Mouse (Mus musculus): ENCODE measurements around the gene Tmem201. TPM values are rescaled to one million over a fixed set of nuclear protein-coding genes. Genes with fewer than 3 reads are reported as not detected.

The Tmem201 gene
- polyA plus RNA-seq, 1 experiment, result 19.7 TPM

- Histone ChIP-seq H3K27me3 (ENCODE audit: control insufficient read depth, insufficient read depth, low read length) (no peaks in the 10 kb centered on the region), H3K27ac (ENCODE audit: insufficient read depth, low read depth, low read length) (no peak overlapping the region), H3K36me3 (ENCODE audit: control insufficient read depth, insufficient read depth, low read length) (no peaks in the 10 kb centered on the region), H3K4me1 (ENCODE audit: control insufficient read depth, insufficient read depth, insufficient read length, low read length) (peaks cover 6% of the 10 kb centered on the region), H3K4me3 (ENCODE audit: low read depth, low read length) (no peak overlapping the region)
- no peak for TF ChIP-seq CTCF (IDR thresholded peaks at IDR 0.05; ENCODE audit: extremely low read depth, insufficient read length, insufficient replicate concordance, low read depth, low read length)
- no peak for TF ChIP-seq POLR2A (IDR thresholded peaks at IDR 0.05; ENCODE audit: low read depth, low read length)
- 16% methylated on average over 7 of the region's 7 CpGs for WGBS
These were observed 32.5 kb downstream of the Tmem201 start for GRCm38 (mm10) chr4:149705298-149705697.

GRCm38 (mm10) chr4:149702210-149702979 lies 35.4 kb downstream of the Tmem201 start, which contains the start of gene Pik3cd:
Pik3cd (minus strand) TSS chr4:149702571.
- WGBS, result 67% methylated on average over 19 of the region's 19 CpGs
- Histone ChIP-seq H3K4me1 (ENCODE audit: control insufficient read depth, insufficient read depth, insufficient read length, low read length) (peaks cover 11% of the 10 kb centered on the region), H3K27ac (ENCODE audit: insufficient read depth, low read depth, low read length) (peak within 1 kb of the TSS; percentile 75), H3K27me3 (ENCODE audit: control insufficient read depth, insufficient read depth, low read length) (no peaks in the 10 kb centered on the region), H3K4me3 (ENCODE audit: low read depth, low read length) (peak within 1 kb of the TSS; percentile 49), H3K36me3 (ENCODE audit: control insufficient read depth, insufficient read depth, low read length) (no peaks in the 10 kb centered on the region)
- TF ChIP-seq POLR2A (IDR thresholded peaks at IDR 0.05; ENCODE audit: low read depth, low read length) (no peak), CTCF (IDR thresholded peaks at IDR 0.05; ENCODE audit: extremely low read depth, insufficient read length, insufficient replicate concordance, low read depth, low read length) (no peak)

GRCm38 (mm10) chr4:149701426-149702209 lies 36.2 kb downstream of the Tmem201 start:
- peak; percentile 64; the same call in 1 of the 2 replicates for TF ChIP-seq POLR2A (IDR thresholded peaks at IDR 0.05; ENCODE audit: low read depth, low read length)
- TF ChIP-seq CTCF (IDR thresholded peaks at IDR 0.05; ENCODE audit: extremely low read depth, insufficient read length, insufficient replicate concordance, low read depth, low read length), result no peak
- Histone ChIP-seq H3K27ac (ENCODE audit: insufficient read depth, low read depth, low read length) (peak overlapping the region; percentile 48), H3K36me3 (ENCODE audit: control insufficient read depth, insufficient read depth, low read length) (no peaks in the 10 kb centered on the region), H3K27me3 (ENCODE audit: control insufficient read depth, insufficient read depth, low read length) (no peaks in the 10 kb centered on the region), H3K4me3 (ENCODE audit: low read depth, low read length) (peak overlapping the region; percentile 49), H3K4me1 (ENCODE audit: control insufficient read depth, insufficient read depth, insufficient read length, low read length) (peaks cover 11% of the 10 kb centered on the region)
- WGBS, result 60% methylated on average over 18 of the region's 18 CpGs

GRCm38 (mm10) chr4:149699953-149700352 lies 37.9 kb downstream of the Tmem201 start:
- peak overlapping the region; percentile 49 for H3K4me3 ChIP-seq (ENCODE audit: low read depth, low read length)
- 82% methylated on average over 4 of the region's 4 CpGs for WGBS
- H3K27me3 ChIP-seq (ENCODE audit: control insufficient read depth, insufficient read depth, low read length), result no peaks in the 10 kb centered on the region
- peak overlapping the region; percentile 21; the same call in 1 of the 2 replicates for H3K27ac ChIP-seq (ENCODE audit: insufficient read depth, low read depth, low read length)
- H3K4me1 ChIP-seq (ENCODE audit: control insufficient read depth, insufficient read depth, insufficient read length, low read length), result peaks cover 7% of the 10 kb centered on the region
- no peaks in the 10 kb centered on the region for H3K36me3 ChIP-seq (ENCODE audit: control insufficient read depth, insufficient read depth, low read length)
- TF ChIP-seq POLR2A (IDR thresholded peaks at IDR 0.05; ENCODE audit: low read depth, low read length) (no peak), CTCF (IDR thresholded peaks at IDR 0.05; ENCODE audit: extremely low read depth, insufficient read length, insufficient replicate concordance, low read depth, low read length) (no peak)

- Histone ChIP-seq H3K4me1 (ENCODE audit: control insufficient read depth, insufficient read depth, insufficient read length, low read length) (peaks cover 6% of the 10 kb centered on the region), H3K36me3 (ENCODE audit: control insufficient read depth, insufficient read depth, low read length) (no peaks in the 10 kb centered on the region), H3K27me3 (ENCODE audit: control insufficient read depth, insufficient read depth, low read length) (no peaks in the 10 kb centered on the region), H3K27ac (ENCODE audit: insufficient read depth, low read depth, low read length) (peak overlapping the region; percentile 79), H3K4me3 (ENCODE audit: low read depth, low read length) (peak overlapping the region; percentile 75)
- WGBS, result 1% methylated on average over 35 of the region's 35 CpGs
- TF ChIP-seq CTCF (IDR thresholded peaks at IDR 0.05; ENCODE audit: extremely low read depth, insufficient read length, insufficient replicate concordance, low read depth, low read length) (peak; percentile 57), POLR2A (IDR thresholded peaks at IDR 0.05; ENCODE audit: low read depth, low read length) (0 out of 2 replicates have a peak, but pooled peaks have one; percentile 3)
These were observed 39.5 kb downstream of the Tmem201 start for GRCm38 (mm10) chr4:149698197-149698821.

- peak overlapping the region; percentile 75 for H3K4me3 ChIP-seq (ENCODE audit: low read depth, low read length)
- H3K4me1 ChIP-seq (ENCODE audit: control insufficient read depth, insufficient read depth, insufficient read length, low read length), result peaks cover 9% of the 10 kb centered on the region
- TF ChIP-seq CTCF (IDR thresholded peaks at IDR 0.05; ENCODE audit: extremely low read depth, insufficient read length, insufficient replicate concordance, low read depth, low read length) (no peak), POLR2A (IDR thresholded peaks at IDR 0.05; ENCODE audit: low read depth, low read length) (peak; percentile 25; the same call in 1 of the 2 replicates)
- peak overlapping the region; percentile 79 for H3K27ac ChIP-seq (ENCODE audit: insufficient read depth, low read depth, low read length)
- no peaks in the 10 kb centered on the region for H3K36me3 ChIP-seq (ENCODE audit: control insufficient read depth, insufficient read depth, low read length)
- H3K27me3 ChIP-seq (ENCODE audit: control insufficient read depth, insufficient read depth, low read length), result no peaks in the 10 kb centered on the region
- WGBS, result 28% methylated on average over 15 of the region's 15 CpGs
These were observed 40.2 kb downstream of the Tmem201 start for GRCm38 (mm10) chr4:149697506-149698196.

All from small intestine, adult 2 months (tissue).